In the genomic region with DNA sequence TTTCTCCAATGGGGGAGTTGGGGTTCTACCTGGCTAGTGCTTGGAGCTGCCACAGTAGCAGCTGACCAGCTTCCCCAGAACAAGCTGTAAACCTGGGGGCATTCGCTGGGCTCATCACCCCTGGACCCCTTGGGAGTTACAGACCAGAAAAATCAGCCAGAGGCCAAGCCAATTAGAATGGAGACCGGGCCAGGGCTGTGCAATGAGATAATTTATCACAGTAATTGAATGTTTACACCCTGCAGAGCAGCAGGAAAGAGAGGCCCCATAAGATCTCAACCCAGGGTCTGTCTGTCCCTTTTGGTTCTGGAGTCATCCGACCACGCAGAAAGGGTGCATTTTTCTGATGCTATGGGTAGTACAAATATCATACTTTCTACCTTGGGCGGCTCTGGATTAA, we compare ENCODE assay signal across 8 mouse cellular contexts. TPM values are rescaled to one million over a fixed set of nuclear protein-coding genes. Genes with fewer than 3 reads are reported as not detected.
DNase-seq lines count a peak whose midpoint lies in the region; ATAC-seq and TF ChIP-seq lines count a peak whose summit lies in the region.

No protein-coding gene starts in this region.

- no peak for TF ChIP-seq CTCF in brain, embryonic 14.5 days (IDR thresholded peaks at IDR 0.05; ENCODE audit: borderline replicate concordance, extremely low read depth, insufficient read depth, insufficient read length)

- H3K27me3 ChIP-seq in kidney, embryonic 14.5 days (ENCODE audit: control insufficient read depth, insufficient read depth, low read length) = no peaks in the 10 kb centered on the region
- H3K27me3 ChIP-seq in hindbrain, embryonic 15.5 days = no peaks in the 10 kb centered on the region
- no peaks in the 10 kb centered on the region for H3K27me3 ChIP-seq in midbrain, embryonic 16.5 days (ENCODE audit: control insufficient read depth, insufficient read depth, low read depth, low read length)

- no peaks in the 10 kb centered on the region for H3K9me3 ChIP-seq in kidney, embryonic 14.5 days (ENCODE audit: control insufficient read depth, low read length)
- H3K9me3 ChIP-seq in hindbrain, embryonic 15.5 days = no peaks in the 10 kb centered on the region
- no peaks in the 10 kb centered on the region for H3K9me3 ChIP-seq in midbrain, embryonic 16.5 days (replicated peaks; ENCODE audit: control insufficient read depth, low read length, poor library complexity, severe bottlenecking)

- peaks cover 73% of the 10 kb centered on the region for H3K4me1 ChIP-seq in kidney, embryonic 14.5 days (ENCODE audit: control insufficient read depth, insufficient read depth, low read length)
- peaks cover 75% of the 10 kb centered on the region for H3K4me1 ChIP-seq in hindbrain, embryonic 15.5 days (replicated peaks)
- H3K4me1 ChIP-seq in midbrain, embryonic 16.5 days (ENCODE audit: control insufficient read depth, insufficient read depth, low read length) = peaks cover 48% of the 10 kb centered on the region

- WGBS in kidney, embryonic 14.5 days = 17% methylated on average over 5 of the region's 5 CpGs
- 16% methylated on average over 5 of the region's 5 CpGs for WGBS in hindbrain, embryonic 15.5 days
- 23% methylated on average over 5 of the region's 5 CpGs for WGBS in midbrain, embryonic 16.5 days

- H3K9ac ChIP-seq in kidney, embryonic 14.5 days (ENCODE audit: low read depth, low read length) = peak overlapping the region; percentile 94; the same call in 1 of the 2 replicates
- peak overlapping the region; percentile 85 for H3K9ac ChIP-seq in hindbrain, embryonic 15.5 days
- H3K9ac ChIP-seq in midbrain, embryonic 16.5 days (ENCODE audit: low read depth, low read length) = peak overlapping the region; percentile 96

- no peak for DNase-seq in kidney, postnatal 36 days
- DNase-seq in brain, embryonic 14.5 days (ENCODE audit: low read depth) = peak; percentile 44
- DNase-seq in urinary bladder, postnatal 36 days (ENCODE audit: low spot score in 2 of 2) = no peak

- H3K27ac ChIP-seq in kidney, embryonic 14.5 days (ENCODE audit: low read depth, low read length) = no peak overlapping the region
- no peak overlapping the region for H3K27ac ChIP-seq in hindbrain, embryonic 15.5 days (replicated peaks)
- no peak overlapping the region for H3K27ac ChIP-seq in midbrain, embryonic 16.5 days (ENCODE audit: low read length)

- H3K36me3 ChIP-seq in kidney, embryonic 14.5 days (ENCODE audit: control insufficient read depth, insufficient read depth, low read length) = no peaks in the 10 kb centered on the region
- H3K36me3 ChIP-seq in hindbrain, embryonic 15.5 days = no peaks in the 10 kb centered on the region
- H3K36me3 ChIP-seq in midbrain, embryonic 16.5 days (ENCODE audit: control insufficient read depth, insufficient read depth, low read length) = no peaks in the 10 kb centered on the region

- H3K4me3 ChIP-seq in kidney, embryonic 14.5 days (ENCODE audit: low read length) = peak overlapping the region; percentile 76
- H3K4me3 ChIP-seq in hindbrain, embryonic 15.5 days = peak overlapping the region; percentile 86
- peak overlapping the region; percentile 87 for H3K4me3 ChIP-seq in midbrain, embryonic 16.5 days (ENCODE audit: low read depth, low read length)

- TF ChIP-seq POLR2A in brain, embryonic 14.5 days (IDR thresholded peaks at IDR 0.05; ENCODE audit: borderline replicate concordance, extremely low read depth, insufficient read depth, insufficient read length, poor library complexity, severe bottlenecking) = no peak

- peak overlapping the region; percentile 85 for H3K4me2 ChIP-seq in kidney, embryonic 14.5 days (replicated peaks; ENCODE audit: low read depth, low read length)
- H3K4me2 ChIP-seq in hindbrain, embryonic 15.5 days = peak overlapping the region; percentile 88
- peak overlapping the region; percentile 91 for H3K4me2 ChIP-seq in midbrain, embryonic 16.5 days (ENCODE audit: low read length)

- no peak for ATAC-seq in kidney, embryonic 14.5 days (ENCODE audit: low FRiP score, low TSS enrichment)
- ATAC-seq in hindbrain, embryonic 15.5 days (ENCODE audit: low FRiP score, low read depth) = no peak
- ATAC-seq in midbrain, embryonic 16.5 days = no peak
- ATAC-seq in megakaryocyte progenitor cell, adult 5-6 weeks (replicated peaks; ENCODE audit: poor library complexity) = no peak
- no peak for ATAC-seq in granulocyte monocyte progenitor cell, adult 5-6 weeks (replicated peaks; ENCODE audit: poor library complexity, severe bottlenecking)

RNA-seq across cellular contexts. Expression of a gene that starts 26.9 kb away (rescaled TPM):
- 5.8 and 9.3 TPM in 2 replicates for polyA plus RNA-seq in kidney, embryonic 14.5 days (2014; fragmentation: Nextera tagmentation; extraction: Ambion mirVana)
- 6.8 and 7.9 TPM in 2 replicates for polyA plus RNA-seq in brain, embryonic 14.5 days (2012; rRNA removed)
- polyA plus RNA-seq in hindbrain, embryonic 15.5 days (2015; fragmentation: Nextera tagmentation; extraction: Ambion mirVana) = 4.5 and 4.9 TPM in 2 replicates
- 2.7 and 3.6 TPM in 2 replicates for polyA plus RNA-seq in midbrain, embryonic 16.5 days (2015; fragmentation: Nextera tagmentation; extraction: Ambion mirVana)
- 13.7 and 14.1 TPM in 2 replicates for total RNA-seq in megakaryocyte progenitor cell, adult 5-6 weeks (2015)
- 11.5 and 15.2 TPM in 2 replicates for total RNA-seq in megakaryocyte progenitor cell, adult 5-6 weeks (2017)
- 12.7 and 15.1 TPM in 2 replicates for total RNA-seq in granulocyte monocyte progenitor cell, adult 5-6 weeks (2014; fragmentation: Nextera tagmentation)
- total RNA-seq in granulocyte monocyte progenitor cell, adult 5-6 weeks (2017) = 7.8 and 10.1 TPM in 2 replicates

RNA-seq across cellular contexts. Expression of a gene that starts 43.5 kb away (rescaled TPM):
- polyA plus RNA-seq in kidney, embryonic 14.5 days (2014; fragmentation: Nextera tagmentation; extraction: Ambion mirVana) = 0.24 and 0.51 TPM in 2 replicates
- 3.2 TPM in 2 replicates for polyA plus RNA-seq in brain, embryonic 14.5 days (2012; rRNA removed)
- 4.0 and 4.5 TPM in 2 replicates for polyA plus RNA-seq in hindbrain, embryonic 15.5 days (2015; fragmentation: Nextera tagmentation; extraction: Ambion mirVana)
- 8.2 and 9.3 TPM in 2 replicates for polyA plus RNA-seq in midbrain, embryonic 16.5 days (2015; fragmentation: Nextera tagmentation; extraction: Ambion mirVana)
- 0.15 TPM in 2 replicates for total RNA-seq in megakaryocyte progenitor cell, adult 5-6 weeks (2015)
- 0.24 and 0.62 TPM in 2 replicates for total RNA-seq in megakaryocyte progenitor cell, adult 5-6 weeks (2017)
- total RNA-seq in granulocyte monocyte progenitor cell, adult 5-6 weeks (2014; fragmentation: Nextera tagmentation) = 0.26 and 0.47 TPM in 2 replicates
- total RNA-seq in granulocyte monocyte progenitor cell, adult 5-6 weeks (2017) = 0.17 TPM in 1 of 2 replicates, not detected in the other
